Mouse (Mus musculus) stomach, postnatal 0 days (tissue): ENCODE results near the gene Hist2h2ac. TPM values are rescaled to one million over a fixed set of nuclear protein-coding genes. Genes with fewer than 3 reads are reported as not detected.
"Not testable (repeated sequence)": the region's sequence is repeated elsewhere in the genome, so short reads cannot be mapped to it uniquely, and the experiment has no call there.

Experiments used
- ATAC-seq: fragments of 200-750 bp; cut with Nextera tagmentation; 2 replicates; pipeline ENCODE4 v1.8.0; 2017; ENCODE audit not compliant: low FRiP score, low TSS enrichment
- DNase-seq: peaks from one replicate; pipeline ENCODE4 v3.0.0-alpha.2; 2016; ENCODE audit warnings: low spot score
- H3K27ac ChIP-seq: fragments of 300-500 bp; sonication (generic); replicated peaks from 2 replicates; pipeline ENCODE4 v1.5.1; 2014; ENCODE audit warnings: mild to moderate bottlenecking, control low read depth
- H3K27me3 ChIP-seq: fragments of 300-500 bp; sonication (generic); 2 replicates; pipeline ENCODE4 v1.6.1; 2014; ENCODE audit warnings: low read length; ENCODE audit not compliant: control insufficient read depth, insufficient read depth
- H3K36me3 ChIP-seq: fragments of 300-500 bp; sonication (generic); 2 replicates; pipeline ENCODE4 v1.6.1; 2014; ENCODE audit warnings: low read length, mixed read lengths; ENCODE audit not compliant: control insufficient read depth, insufficient read depth
- H3K4me1 ChIP-seq: fragments of 300-500 bp; sonication (generic); replicated peaks from 2 replicates; pipeline ENCODE4 v1.6.1; 2014; ENCODE audit warnings: antibody characterized with exemption; ENCODE audit not compliant: control insufficient read depth, insufficient read depth
- H3K4me2 ChIP-seq: fragments of 300-500 bp; sonication (generic); replicated peaks from 2 replicates; pipeline ENCODE4 v1.6.1; 2014; ENCODE audit warnings: low read depth, mild to moderate bottlenecking, control low read depth, moderate library complexity
- H3K4me3 ChIP-seq: fragments of 300-500 bp; sonication (generic); 2 replicates; pipeline ENCODE4 v1.5.1; 2014; ENCODE audit warnings: low read depth, low read length, control low read depth
- H3K9ac ChIP-seq: fragments of 300-500 bp; sonication (generic); 2 replicates; pipeline ENCODE4 v1.6.1; 2014; ENCODE audit warnings: mild to moderate bottlenecking, low read length, control low read depth, mixed read lengths
- H3K9me3 ChIP-seq: fragments of 300-500 bp; sonication (generic); 2 replicates; pipeline ENCODE4 v1.6.1; 2016; ENCODE audit warnings: low read length; ENCODE audit not compliant: control insufficient read depth
- CTCF ChIP-seq: IDR thresholded peaks from 2 replicates; pipeline ENCODE4 v1.5.1; 2016; ENCODE audit warnings: antibody characterized with exemption, low read depth, mild to moderate bottlenecking, moderate library complexity
- EP300 ChIP-seq: optimal IDR thresholded peaks from 2 replicates; pipeline ENCODE3; 2016; ENCODE audit warnings: antibody characterized with exemption
- WGBS: fragments of 180-500 bp; shearing (Covaris S2); extraction: QIAGEN DNeasy Blood & Tissue Kit; methylation state at CpG from one replicate; pipeline ENCODE4 v1.1.7; 2014; 5-methylcytosine and 5-hydroxymethylcytosine counted together
- polyA plus RNA-seq: library from polyadenylated mRNA; unstranded; fragments of >200 nt; fragmentation: Nextera tagmentation; extraction: Ambion mirVana; gene quantifications from 2 replicates; pipeline ENCODE4 v1.2.1, GENCODE M21; 2015

The Hist2h2ac gene
- polyA plus RNA-seq, 1 experiment from 2014 or later: 6.2 TPM

DNA sequence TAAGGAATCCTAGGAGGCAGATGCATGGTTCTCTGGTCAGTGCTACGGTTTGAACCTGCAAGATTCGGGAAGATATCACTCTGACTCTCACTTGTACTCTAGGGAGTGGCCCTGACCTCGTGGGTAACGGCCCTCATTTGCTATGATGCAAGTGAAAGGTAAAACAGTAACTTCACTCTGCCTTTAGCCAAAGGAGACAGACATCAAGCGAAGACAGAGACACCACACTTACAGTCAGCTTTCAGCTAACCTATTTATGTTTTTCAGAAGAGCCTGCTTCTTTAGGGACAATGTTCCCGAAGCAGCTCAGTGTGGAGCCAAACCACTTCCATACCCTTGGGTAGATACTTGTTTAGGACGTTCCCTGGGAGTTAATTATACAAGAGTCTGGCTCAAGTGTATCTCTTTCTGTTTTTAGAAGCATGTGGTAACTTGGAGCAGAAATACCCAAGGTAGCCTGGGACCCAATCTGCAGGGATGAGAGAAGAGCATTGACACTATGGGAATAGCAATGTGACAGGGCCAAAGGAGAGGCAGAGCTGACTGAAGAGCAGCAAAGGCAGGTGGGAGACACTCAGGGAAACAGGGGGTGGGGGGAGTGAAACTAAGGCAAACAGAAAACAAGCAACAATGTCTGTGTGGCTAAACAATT lies 23.4 kb upstream of the Hist2h2ac start:
- Histone ChIP-seq H3K9me3 (no peaks in the 10 kb centered on the region), H3K4me3 (peak overlapping the region; percentile 46; the same call in 1 of the 2 replicates), H3K27ac (peak overlapping the region; percentile 92), H3K4me2 (peak overlapping the region; percentile 56), H3K36me3 (no peaks in the 10 kb centered on the region), H3K9ac (peak overlapping the region; percentile 65), H3K4me1 (0 out of 2 replicates have a peak, but pooled peaks cover 3% of the 10 kb centered on the region), H3K27me3 (no peaks in the 10 kb centered on the region)
- DNase-seq: no peak
- TF ChIP-seq CTCF (no peak), EP300 (no peak)
- whole genome bisulfite sequencing: 69% methylated on average over 7 of the region's 7 CpGs
- ATAC-seq: no peak

DNA sequence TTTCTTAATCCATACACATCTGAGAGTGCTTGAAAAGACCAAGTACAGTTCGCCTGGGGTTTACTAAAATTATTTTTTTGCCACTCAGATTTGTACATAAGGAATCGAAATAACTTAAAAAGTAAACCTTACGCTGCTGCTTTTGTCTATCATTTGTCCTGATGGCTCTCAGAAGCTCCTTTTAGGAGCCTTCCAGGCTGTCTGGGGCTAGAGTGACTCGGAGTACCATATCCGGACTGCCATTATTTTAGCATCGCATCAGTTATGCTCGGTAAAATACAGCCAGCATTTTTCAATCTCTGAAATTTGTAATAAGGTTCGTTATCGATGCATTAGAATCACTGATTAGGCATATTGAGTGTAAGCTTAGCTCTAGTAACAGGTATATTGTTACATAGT lies 20.1 kb upstream of the Hist2h2ac start:
- H3K4me3 ChIP-seq: peak overlapping the region; percentile 12
- H3K9ac ChIP-seq: 0 out of 2 replicates have a peak overlapping the region, but pooled peaks have one; percentile 35
- no peaks in the 10 kb centered on the region for H3K36me3 ChIP-seq
- peak overlapping the region; percentile 30 for H3K4me2 ChIP-seq
- 72% methylated on average over 9 of the region's 9 CpGs for WGBS
- no peaks in the 10 kb centered on the region for H3K27me3 ChIP-seq
- DNase-seq (no peak), ATAC-seq (no peak)
- H3K4me1 ChIP-seq: 0 out of 2 replicates have a peak, but pooled peaks cover 3% of the 10 kb centered on the region
- no peaks in the 10 kb centered on the region for H3K9me3 ChIP-seq
- peak overlapping the region; percentile 59 for H3K27ac ChIP-seq
- TF ChIP-seq EP300: no peak
- no peak for TF ChIP-seq CTCF

DNA sequence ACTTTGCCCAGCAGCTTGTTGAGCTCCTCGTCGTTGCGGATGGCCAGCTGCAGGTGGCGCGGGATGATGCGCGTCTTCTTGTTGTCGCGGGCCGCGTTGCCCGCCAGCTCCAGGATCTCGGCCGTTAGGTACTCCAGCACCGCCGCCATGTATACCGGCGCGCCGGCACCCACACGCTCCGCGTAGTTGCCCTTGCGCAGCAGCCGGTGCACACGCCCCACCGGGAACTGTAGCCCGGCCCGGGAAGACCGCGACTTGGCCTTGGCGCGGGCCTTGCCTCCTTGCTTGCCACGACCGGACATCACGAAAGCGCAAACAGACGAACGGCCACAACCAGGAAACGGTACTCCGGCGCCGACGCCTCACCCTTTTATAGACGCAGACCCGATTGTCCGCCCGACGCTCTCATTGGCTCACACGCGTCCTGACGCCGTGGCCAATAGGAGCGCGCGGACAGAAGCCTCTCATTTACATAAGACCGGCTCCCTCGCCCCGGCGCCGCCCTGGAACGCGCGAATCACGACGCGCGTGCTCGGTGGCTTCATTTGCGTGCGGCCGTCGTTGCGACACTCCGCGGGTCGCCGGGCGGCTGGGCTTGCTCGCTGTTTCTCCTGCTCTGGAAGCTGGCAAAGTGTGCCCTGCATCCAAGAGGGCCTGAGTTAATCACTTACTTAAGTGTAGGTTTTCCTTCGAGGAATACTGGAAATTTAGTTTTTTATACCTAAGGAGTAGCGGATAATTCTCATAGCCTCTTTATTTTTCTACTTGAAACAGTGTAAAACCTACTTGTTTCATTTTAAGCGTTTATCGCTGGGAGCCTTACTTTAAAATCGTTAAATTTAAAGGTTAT lies 19.5 kb upstream of the Hist2h2ac start, which contains the start of gene Hist2h2aa2:
Gene Hist2h2aa2, minus strand, starts transcription at position 328 of the 850 bp plus-strand sequence.
- 5% methylated on average over 19 of the region's 85 CpGs for WGBS
- H3K27me3 ChIP-seq, H3K9me3 ChIP-seq, H3K36me3 ChIP-seq, H3K4me1 ChIP-seq: not testable (repeated sequence)
- Histone ChIP-seq H3K9ac (0 out of 2 replicates have a peak within 1 kb of the TSS, but pooled peaks have one; percentile 35), H3K4me2 (peak within 1 kb of the TSS; percentile 30), H3K27ac (peak within 1 kb of the TSS; percentile 65), H3K4me3 (peak within 1 kb of the TSS; percentile 27)
- DNase-seq (peak; percentile 76), ATAC-seq (peak; percentile 87)

DNA sequence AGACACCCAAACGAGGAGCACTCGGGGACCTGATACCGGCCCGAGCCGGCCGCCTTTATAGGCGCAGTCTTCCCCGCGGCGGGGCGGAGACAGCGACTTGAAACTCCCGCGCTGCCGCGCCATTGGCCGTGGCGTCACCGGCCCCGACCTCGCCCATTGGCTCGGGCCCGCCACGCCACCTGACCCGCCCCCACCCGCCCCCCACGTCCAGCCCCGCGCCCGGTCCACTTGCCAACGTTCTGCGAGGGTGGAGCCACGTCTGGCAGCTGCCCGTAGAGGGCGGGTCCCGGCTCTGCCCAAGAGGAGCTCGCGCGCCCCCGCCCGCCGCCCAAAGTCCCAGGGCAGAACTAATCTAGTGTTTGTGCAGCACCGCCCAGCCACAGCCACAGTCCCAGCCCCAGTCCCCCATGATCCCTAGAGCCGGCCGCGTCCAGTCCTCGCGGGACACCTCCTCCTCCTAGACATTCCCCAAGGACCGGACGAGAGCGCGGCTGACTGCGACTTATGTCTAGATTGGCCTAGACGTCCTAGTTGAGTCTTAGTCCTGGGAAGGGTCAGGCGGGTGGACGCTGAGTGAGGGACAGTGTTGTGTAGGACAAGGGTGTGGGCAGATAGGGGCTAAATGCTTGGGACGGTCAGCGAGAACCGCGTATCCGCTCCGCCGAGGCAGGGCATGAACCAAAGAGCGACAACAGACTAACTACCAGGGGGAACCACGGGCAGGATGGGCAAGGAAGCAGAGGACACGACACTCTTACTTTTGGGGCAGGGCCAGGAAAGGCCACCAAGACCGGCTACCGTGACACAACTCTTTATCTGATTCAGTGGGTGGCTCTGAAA lies 18.5 kb upstream of the Hist2h2ac start, which contains the start of gene Hist2h3c2:
Gene Hist2h3c2, minus strand, starts transcription at position 174 of the 840 bp plus-strand sequence.
- H3K36me3 ChIP-seq, DNase-seq, H3K9me3 ChIP-seq, H3K4me1 ChIP-seq, H3K27me3 ChIP-seq: not testable (repeated sequence)
- Histone ChIP-seq H3K4me2 (peak within 1 kb of the TSS; percentile 40), H3K27ac (peak within 1 kb of the TSS; percentile 65; the same call in 1 of the 2 replicates), H3K9ac (peak within 1 kb of the TSS; percentile 43), H3K4me3 (peak within 1 kb of the TSS; percentile 30)
- ATAC-seq: peak; percentile 94
- 0% methylated on average over 6 of the region's 68 CpGs for WGBS

DNA sequence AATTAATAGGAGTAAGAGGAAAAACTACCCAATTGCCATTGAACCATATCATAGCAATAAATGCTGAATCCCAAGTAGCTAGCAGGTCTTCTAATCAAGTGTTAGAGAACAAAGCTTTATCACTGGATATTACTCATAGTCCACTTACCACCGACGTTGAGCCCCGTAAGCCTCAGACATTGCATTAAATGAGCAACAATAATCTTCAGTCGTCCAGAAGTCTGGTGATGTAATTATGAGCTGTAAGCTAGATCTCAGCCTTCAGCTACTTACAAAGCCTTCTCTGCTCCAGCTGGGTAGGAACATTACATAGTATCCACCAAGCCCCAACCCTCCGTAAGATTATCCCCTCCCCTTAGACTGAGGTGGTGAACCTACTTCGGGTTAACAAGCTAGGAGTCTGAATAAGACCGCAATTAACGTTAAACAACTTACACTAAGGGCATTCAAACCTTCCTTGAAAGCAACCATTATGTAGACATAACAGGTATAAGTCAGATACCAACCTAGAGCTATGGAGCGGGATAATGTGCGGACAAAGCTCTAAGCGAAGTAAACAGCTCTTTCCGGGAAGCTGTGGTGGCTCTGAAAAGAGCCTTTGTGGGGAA lies 17.3 kb upstream of the Hist2h2ac start:
- H3K4me2 ChIP-seq: peak overlapping the region; percentile 40
- H3K4me3 ChIP-seq: peak overlapping the region; percentile 30
- H3K27ac ChIP-seq: peak overlapping the region; percentile 8; the same call in 1 of the 2 replicates
- no peaks in the 10 kb centered on the region for H3K4me1 ChIP-seq
- WGBS: 1% methylated on average over 12 of the region's 12 CpGs
- TF ChIP-seq CTCF (no peak), EP300 (no peak)
- H3K36me3 ChIP-seq: no peaks in the 10 kb centered on the region
- no peak for DNase-seq
- H3K9ac ChIP-seq: peak overlapping the region; percentile 43
- H3K9me3 ChIP-seq: no peaks in the 10 kb centered on the region
- no peaks in the 10 kb centered on the region for H3K27me3 ChIP-seq
- ATAC-seq: no peak
